Mouse (Mus musculus) MEL (cell line): ENCODE measurements around the gene Rbm8a2.

Source experiments
- BHLHE40 ChIP-seq: IDR thresholded peaks from 2 replicates; pipeline ENCODE4 v1.6.1; 2012; ENCODE audit warnings: low read depth, mild to moderate bottlenecking, inconsistent platforms, low read length, improper control_type of control experiment, borderline replicate concordance
- CTCF ChIP-seq, 3 experiments: IDR thresholded peaks in 2 of 3; conservative IDR thresholded peaks in 1 of 3; 2 replicates each; pipeline ENCODE4 v1.5.1; 2011 to 2012; ENCODE audit warnings: low read length in 3 of 3, low read depth in 2 of 3, mild to moderate bottlenecking in 2 of 3, improper control_type of control experiment in 1 of 3, inconsistent platforms in 1 of 3, mixed read lengths in 1 of 3, moderate library complexity in 1 of 3; ENCODE audit not compliant: control insufficient read depth in 1 of 3, insufficient read depth in 1 of 3, poor library complexity in 1 of 3, severe bottlenecking in 1 of 3
- EP300 ChIP-seq, 2 experiments: IDR thresholded peaks; 2 replicates each; pipeline ENCODE4 v1.6.1; 2011; ENCODE audit warnings: improper control_type of control experiment in 2 of 2, low read length in 2 of 2, low read depth in 1 of 2, mild to moderate bottlenecking in 1 of 2
- GABPA ChIP-seq: IDR thresholded peaks from 2 replicates; pipeline ENCODE4 v1.6.1; 2012; ENCODE audit warnings: low read depth, mild to moderate bottlenecking, inconsistent platforms, low read length, improper control_type of control experiment, moderate library complexity
- MAX ChIP-seq: IDR thresholded peaks from 2 replicates; pipeline ENCODE4 v1.6.1; 2011; ENCODE audit warnings: low read length, improper control_type of control experiment
- MAZ ChIP-seq: IDR thresholded peaks from 2 replicates; pipeline ENCODE4 v1.6.1; 2012; ENCODE audit warnings: low read depth, mild to moderate bottlenecking, inconsistent platforms, low read length, improper control_type of control experiment
- MEF2A ChIP-seq: IDR thresholded peaks from 2 replicates; pipeline ENCODE4 v1.6.1; 2014; ENCODE audit warnings: low read depth, mild to moderate bottlenecking, inconsistent platforms, low read length, improper control_type of control experiment; ENCODE audit not compliant: poor library complexity, insufficient replicate concordance, severe bottlenecking; ENCODE audit errors: extremely low read depth
- POLR2A ChIP-seq, 2 experiments: IDR thresholded peaks; 2 replicates each; pipeline ENCODE4 v1.6.1; 2011 to 2012; ENCODE audit warnings: low read length in 2 of 2, mild to moderate bottlenecking in 2 of 2, control low read depth in 1 of 2, improper control_type of control experiment in 1 of 2, low read depth in 1 of 2, moderate library complexity in 1 of 2; ENCODE audit not compliant: control insufficient read depth in 1 of 2, insufficient read depth in 1 of 2, poor library complexity in 1 of 2
- POLR2AphosphoS2 ChIP-seq: IDR thresholded peaks from 2 replicates; pipeline ENCODE4 v1.6.1; 2011; ENCODE audit warnings: low read length, improper control_type of control experiment
- RCOR1 ChIP-seq: IDR thresholded peaks from 2 replicates; pipeline ENCODE4 v1.6.1; 2012; ENCODE audit warnings: low read depth, mild to moderate bottlenecking, inconsistent platforms, low read length, improper control_type of control experiment
- TAL1 ChIP-seq: IDR thresholded peaks from 2 replicates; pipeline ENCODE4 v1.6.1; 2012; ENCODE audit warnings: mild to moderate bottlenecking, inconsistent platforms, low read length, moderate library complexity, mixed read lengths
- UBTF ChIP-seq: IDR thresholded peaks from 2 replicates; pipeline ENCODE4 v1.6.1; 2012; ENCODE audit warnings: low read depth, mild to moderate bottlenecking, inconsistent platforms, low read length, improper control_type of control experiment, moderate library complexity, borderline replicate concordance; ENCODE audit not compliant: insufficient read depth
- USF1 ChIP-seq: IDR thresholded peaks from 2 replicates; pipeline ENCODE4 v1.6.1; 2014; ENCODE audit warnings: low read depth, mild to moderate bottlenecking, inconsistent platforms, low read length, improper control_type of control experiment, moderate library complexity
- ZKSCAN1 ChIP-seq: IDR thresholded peaks from 2 replicates; pipeline ENCODE4 v1.6.1; 2012; ENCODE audit warnings: low read depth, mild to moderate bottlenecking, inconsistent platforms, low read length, improper control_type of control experiment, moderate library complexity

DNA sequence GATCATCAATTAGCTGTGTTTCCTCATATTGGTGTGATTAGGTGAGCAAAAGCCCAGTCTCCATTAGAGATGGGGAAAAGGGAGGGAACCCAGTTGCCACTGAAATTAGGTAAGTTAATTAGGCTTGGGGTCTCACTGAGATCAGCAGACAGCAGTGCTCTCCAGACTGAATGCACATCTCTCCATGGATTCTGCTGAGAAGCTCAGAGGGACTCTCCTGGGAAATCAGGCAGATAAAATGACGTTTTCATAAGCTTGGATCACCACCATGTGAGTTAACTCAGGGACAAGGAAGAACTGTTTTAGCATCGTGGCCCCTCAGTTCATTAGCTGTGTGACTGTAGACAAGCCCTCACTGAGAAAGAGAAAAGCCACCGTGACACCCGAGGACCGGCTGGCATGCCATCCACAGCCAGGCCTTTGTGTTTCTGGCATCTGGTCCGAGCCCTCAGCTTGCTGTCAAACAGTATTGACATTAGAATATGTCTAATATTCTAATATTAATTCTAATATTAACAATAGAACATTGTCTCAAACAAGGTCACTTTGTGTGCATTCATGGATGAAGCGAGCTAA, 18.2 kb upstream of the Rbm8a2 start:
- TF ChIP-seq MEF2A (no peak), ZKSCAN1 (no peak), EP300 (IDR thresholded peaks at IDR 0.05; ENCODE audit: low read depth in 1 of 2, low read length in 2 of 2) (no peak), MAX (no peak), POLR2A (IDR thresholded peaks at IDR 0.05; ENCODE audit: control insufficient read depth in 1 of 2, insufficient read depth in 1 of 2, low read depth in 1 of 2, low read length in 2 of 2, poor library complexity in 1 of 2) (no peak), CTCF (IDR thresholded peaks at IDR 0.05 in 2 of 3, conservative IDR thresholded peaks at IDR 0.05 in 1 of 3; ENCODE audit: control insufficient read depth in 1 of 3, insufficient read depth in 1 of 3, low read depth in 2 of 3, low read length in 3 of 3, poor library complexity in 1 of 3, severe bottlenecking in 1 of 3) (no peak), UBTF (no peak), GABPA (no peak), RCOR1 (no peak), POLR2AphosphoS2 (no peak), TAL1 (no peak), USF1 (no peak), BHLHE40 (no peak), MAZ (no peak)
